19 mouse cellular contexts compared by ENCODE assay signal in the genomic region with DNA sequence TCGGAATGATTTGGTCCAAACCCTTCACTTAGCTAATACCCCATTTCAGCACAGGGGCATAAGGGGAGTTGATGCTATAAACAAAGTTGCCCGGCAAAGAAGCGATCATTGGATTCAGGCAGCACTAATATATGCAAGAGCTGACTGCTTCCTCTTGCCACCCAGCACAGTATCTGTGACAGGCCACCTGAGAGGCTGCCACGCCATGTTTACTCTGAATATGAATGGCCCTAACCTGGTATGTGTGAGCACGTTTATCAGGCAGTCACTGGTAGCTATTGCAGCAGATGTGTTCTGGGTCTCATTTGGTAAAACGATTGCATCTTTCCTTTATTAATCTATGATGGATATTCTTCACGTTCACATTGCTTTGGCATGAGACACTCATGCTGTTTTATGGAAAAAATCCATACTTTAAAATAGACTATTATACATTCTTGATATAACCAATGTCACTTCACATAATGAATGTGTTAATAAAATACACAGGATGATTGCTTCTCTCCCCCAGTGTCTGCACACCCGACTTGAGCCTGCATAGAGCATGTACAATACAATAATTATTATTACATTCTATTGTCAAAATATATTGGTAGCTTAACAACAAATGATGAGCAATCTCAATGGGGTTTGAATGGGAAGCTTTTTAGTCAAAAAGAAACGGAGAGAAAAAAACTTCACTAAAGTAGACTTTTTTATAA.
DNase-seq lines count a peak whose midpoint lies in the region; ATAC-seq lines count a peak whose summit lies in the region.
"Had no signal": no experiment of that assay in that cellular context is flagged by ENCODE, and none has a peak within 500 bp of the region (broad histone marks: within the 10 kb centered on the region; RNA-seq: fewer than 3 reads in every experiment).

No protein-coding gene starts in this region.

- H3K9me3 ChIP-seq in hindbrain, embryonic 16.5 days (ENCODE audit: control insufficient read depth, low read length): no peaks in the 10 kb centered on the region
- H3K9me3 ChIP-seq in hindbrain, embryonic 11.5 days (ENCODE audit: control insufficient read depth, low read length): no peaks in the 10 kb centered on the region
- no peaks in the 10 kb centered on the region for H3K9me3 ChIP-seq in midbrain, embryonic 14.5 days (ENCODE audit: control insufficient read depth, low read length)
- peaks cover 4% of the 10 kb centered on the region; the same call in 1 of the 2 replicates for H3K9me3 ChIP-seq in midbrain, embryonic 13.5 days
- no peaks in the 10 kb centered on the region for H3K9me3 ChIP-seq in neural tube, embryonic 14.5 days (ENCODE audit: control insufficient read depth, low read length)
- H3K9me3 ChIP-seq: embryonic facial prominence, embryonic 12.5 days; heart, embryonic 15.5 days had no signal

- WGBS in hindbrain, embryonic 16.5 days: 56% methylated on average over 9 of the region's 9 CpGs
- WGBS in hindbrain, embryonic 11.5 days: 81% methylated on average over 9 of the region's 9 CpGs
- WGBS in midbrain, embryonic 14.5 days: 70% methylated on average over 9 of the region's 9 CpGs
- WGBS in midbrain, embryonic 13.5 days: 61% methylated on average over 9 of the region's 9 CpGs
- 54% methylated on average over 9 of the region's 9 CpGs for WGBS in neural tube, embryonic 14.5 days

- H3K27ac ChIP-seq in hindbrain, embryonic 16.5 days (ENCODE audit: low read depth, low read length): no peak overlapping the region
- no peak overlapping the region for H3K27ac ChIP-seq in hindbrain, embryonic 11.5 days (ENCODE audit: low read depth, low read length)
- no peak overlapping the region for H3K27ac ChIP-seq in midbrain, embryonic 14.5 days (replicated peaks; ENCODE audit: low read depth, low read length)
- no peak overlapping the region for H3K27ac ChIP-seq in midbrain, embryonic 13.5 days
- H3K27ac ChIP-seq in neural tube, embryonic 14.5 days (ENCODE audit: low read depth, low read length): no peak overlapping the region
- H3K27ac ChIP-seq: embryonic facial prominence, embryonic 12.5 days; forebrain, embryonic 13.5 days; heart, adult 2 months; heart, embryonic 15.5 days had no signal

- H3K36me3 ChIP-seq in hindbrain, embryonic 16.5 days (ENCODE audit: control insufficient read depth, insufficient read depth, low read length): no peaks in the 10 kb centered on the region
- no peaks in the 10 kb centered on the region for H3K36me3 ChIP-seq in hindbrain, embryonic 11.5 days (ENCODE audit: control insufficient read depth, insufficient read depth, low read length)
- H3K36me3 ChIP-seq in midbrain, embryonic 14.5 days (ENCODE audit: control insufficient read depth, insufficient read depth, low read length): no peaks in the 10 kb centered on the region
- H3K36me3 ChIP-seq in midbrain, embryonic 13.5 days: no peaks in the 10 kb centered on the region
- H3K36me3 ChIP-seq in neural tube, embryonic 14.5 days (ENCODE audit: control insufficient read depth, insufficient read depth, low read length): no peaks in the 10 kb centered on the region
- H3K36me3 ChIP-seq: embryonic facial prominence, embryonic 12.5 days; heart, embryonic 15.5 days had no signal

- 0 out of 2 replicates have a peak, but pooled peaks have one; percentile 37 for ATAC-seq in hindbrain, embryonic 16.5 days
- no peak; the same call in 1 of the 2 replicates for ATAC-seq in hindbrain, embryonic 11.5 days (ENCODE audit: low FRiP score)
- ATAC-seq in midbrain, embryonic 14.5 days (ENCODE audit: low FRiP score, low TSS enrichment): no peak
- ATAC-seq in midbrain, embryonic 13.5 days: no peak
- peak; percentile 71 for ATAC-seq in neural tube, embryonic 14.5 days (ENCODE audit: low read depth)
- ATAC-seq: forebrain, embryonic 13.5 days; forebrain, postnatal 0 days had no signal

- no peaks in the 10 kb centered on the region for H3K4me1 ChIP-seq in hindbrain, embryonic 16.5 days (ENCODE audit: control insufficient read depth, insufficient read depth, low read depth, low read length)
- no peaks in the 10 kb centered on the region for H3K4me1 ChIP-seq in hindbrain, embryonic 11.5 days (replicated peaks; ENCODE audit: control insufficient read depth, insufficient read depth, low read length)
- peaks cover 6% of the 10 kb centered on the region; the same call in 1 of the 2 replicates for H3K4me1 ChIP-seq in midbrain, embryonic 14.5 days (ENCODE audit: control insufficient read depth, insufficient read depth, low read length)
- H3K4me1 ChIP-seq in midbrain, embryonic 13.5 days (replicated peaks): peaks cover 5% of the 10 kb centered on the region; the same call in 1 of the 2 replicates
- H3K4me1 ChIP-seq in neural tube, embryonic 14.5 days (ENCODE audit: control insufficient read depth, insufficient read depth, low read length): no peaks in the 10 kb centered on the region
- H3K4me1 ChIP-seq: heart, embryonic 15.5 days had no signal

- no peaks in the 10 kb centered on the region for H3K27me3 ChIP-seq in hindbrain, embryonic 16.5 days (replicated peaks; ENCODE audit: control insufficient read depth, insufficient read depth, low read length)
- H3K27me3 ChIP-seq in hindbrain, embryonic 11.5 days (ENCODE audit: control insufficient read depth, insufficient read depth, low read length): no peaks in the 10 kb centered on the region
- no peaks in the 10 kb centered on the region for H3K27me3 ChIP-seq in midbrain, embryonic 14.5 days (ENCODE audit: control insufficient read depth, insufficient read depth, low read length)
- no peaks in the 10 kb centered on the region for H3K27me3 ChIP-seq in midbrain, embryonic 13.5 days
- H3K27me3 ChIP-seq in neural tube, embryonic 14.5 days (ENCODE audit: control insufficient read depth, insufficient read depth, low read length): no peaks in the 10 kb centered on the region
- H3K27me3 ChIP-seq: embryonic facial prominence, embryonic 12.5 days; forebrain, embryonic 13.5 days; heart, embryonic 15.5 days had no signal

- H3K4me3 ChIP-seq in hindbrain, embryonic 16.5 days (ENCODE audit: low read length): no peak overlapping the region
- H3K4me3 ChIP-seq in hindbrain, embryonic 11.5 days (ENCODE audit: low read depth, low read length): no peak overlapping the region
- no peak overlapping the region for H3K4me3 ChIP-seq in midbrain, embryonic 14.5 days (replicated peaks; ENCODE audit: low read depth, low read length)
- no peak overlapping the region for H3K4me3 ChIP-seq in midbrain, embryonic 13.5 days (replicated peaks)
- no peak overlapping the region for H3K4me3 ChIP-seq in neural tube, embryonic 14.5 days (ENCODE audit: low read depth, low read length)
- H3K4me3 ChIP-seq: embryonic facial prominence, embryonic 12.5 days; forebrain, embryonic 13.5 days; heart, adult 2 months; heart, embryonic 15.5 days had no signal

- DNase-seq in hindbrain, embryonic 11.5 days (ENCODE audit: low spot score): no peak
- peak; percentile 7 for DNase-seq in midbrain, embryonic 14.5 days
- no peak for DNase-seq in thymus, postnatal 25 days
- DNase-seq: adrenal gland, adult 8-10 months; adrenal gland, postnatal 36 days; cerebellum, adult 11-12 months; cerebellum, adult 9-10 months; cerebellum, postnatal 25 days; forebrain, postnatal 0 days; gastrocnemius, postnatal 14 days; heart, adult 2 months; heart, postnatal 14 days had no signal

- H3K4me2 ChIP-seq in hindbrain, embryonic 16.5 days (ENCODE audit: low read length): no peak overlapping the region
- H3K4me2 ChIP-seq in hindbrain, embryonic 11.5 days (replicated peaks; ENCODE audit: low read depth, low read length): no peak overlapping the region
- H3K4me2 ChIP-seq in midbrain, embryonic 14.5 days (ENCODE audit: low read length): no peak overlapping the region
- H3K4me2 ChIP-seq in midbrain, embryonic 13.5 days (replicated peaks): no peak overlapping the region
- no peak overlapping the region for H3K4me2 ChIP-seq in neural tube, embryonic 14.5 days (ENCODE audit: low read depth, low read length)
- H3K4me2 ChIP-seq: embryonic facial prominence, embryonic 12.5 days; forebrain, embryonic 13.5 days; heart, embryonic 11.5 days; heart, embryonic 15.5 days had no signal

- H3K9ac ChIP-seq in hindbrain, embryonic 16.5 days (ENCODE audit: low read depth, low read length): no peak overlapping the region
- H3K9ac ChIP-seq in hindbrain, embryonic 11.5 days (ENCODE audit: low read depth, low read length): no peak overlapping the region
- H3K9ac ChIP-seq in midbrain, embryonic 14.5 days (replicated peaks; ENCODE audit: low read length): no peak overlapping the region
- no peak overlapping the region for H3K9ac ChIP-seq in midbrain, embryonic 13.5 days (replicated peaks)
- H3K9ac ChIP-seq in neural tube, embryonic 14.5 days (replicated peaks; ENCODE audit: low read depth, low read length): no peak overlapping the region
- H3K9ac ChIP-seq: embryonic facial prominence, embryonic 12.5 days; forebrain, embryonic 13.5 days; forebrain, postnatal 0 days; heart, embryonic 15.5 days had no signal

Comparison
In these comparisons a context has a peak if more than half of its experiments do, and no peak if none do; other contexts are left out.
1. ATAC-seq: peak in hindbrain, embryonic 16.5 days (single experiment) and neural tube, embryonic 14.5 days (single experiment); none in hindbrain, embryonic 11.5 days (single experiment), midbrain, embryonic 14.5 days (single experiment) and midbrain, embryonic 13.5 days (single experiment).